Mouse (Mus musculus) midbrain, embryonic 14.5 days (tissue): ENCODE data around the gene Nckap5. TPM values are rescaled to one million over a fixed set of nuclear protein-coding genes. Genes with fewer than 3 reads are reported as not detected.

Source experiments
- ATAC-seq: fragments of 200-750 bp; cut with Nextera tagmentation; 2 replicates; pipeline ENCODE4 v1.8.0; 2017; ENCODE audit warnings: moderate number of reproducible peaks, moderate library complexity; ENCODE audit not compliant: low FRiP score, low TSS enrichment
- DNase-seq: peaks from one replicate; pipeline ENCODE4 v3.0.0-alpha.2; 2015
- H3K27ac ChIP-seq: fragments of 300-500 bp; sonication (generic); replicated peaks from 2 replicates; pipeline ENCODE4 v1.5.1; 2014; ENCODE audit warnings: mild to moderate bottlenecking, low read depth, low read length, moderate library complexity
- H3K27me3 ChIP-seq: fragments of 300-500 bp; sonication (generic); 2 replicates; pipeline ENCODE4 v1.6.1; 2014; ENCODE audit warnings: low read length, control low read depth, mixed read lengths; ENCODE audit not compliant: control insufficient read depth, insufficient read depth
- H3K36me3 ChIP-seq: fragments of 300-500 bp; sonication (generic); 2 replicates; pipeline ENCODE4 v1.6.1; 2014; ENCODE audit warnings: low read length, control low read depth; ENCODE audit not compliant: control insufficient read depth, insufficient read depth
- H3K4me1 ChIP-seq: fragments of 300-500 bp; sonication (generic); 2 replicates; pipeline ENCODE4 v1.6.1; 2014; ENCODE audit warnings: mild to moderate bottlenecking, antibody characterized with exemption, low read length, control low read depth; ENCODE audit not compliant: control insufficient read depth, insufficient read depth
- H3K4me2 ChIP-seq: fragments of 300-500 bp; sonication (generic); 2 replicates; pipeline ENCODE4 v1.6.1; 2014; ENCODE audit warnings: mild to moderate bottlenecking, low read length, moderate library complexity
- H3K4me3 ChIP-seq: fragments of 300-500 bp; sonication (generic); replicated peaks from 2 replicates; pipeline ENCODE4 v1.5.1; 2014; ENCODE audit warnings: low read depth, low read length
- H3K9ac ChIP-seq: fragments of 300-500 bp; sonication (generic); replicated peaks from 2 replicates; pipeline ENCODE4 v1.6.1; 2014; ENCODE audit warnings: mild to moderate bottlenecking, low read length, moderate library complexity
- H3K9me3 ChIP-seq: fragments of 300-500 bp; sonication (generic); 2 replicates; pipeline ENCODE4 v1.6.1; 2016; ENCODE audit warnings: low read length, control low read depth, mixed read lengths; ENCODE audit not compliant: control insufficient read depth
- WGBS: fragments of 180-500 bp; shearing (Covaris S2); extraction: QIAGEN DNeasy Blood & Tissue Kit; methylation state at CpG from one replicate; pipeline ENCODE4 v1.1.7; 2014; 5-methylcytosine and 5-hydroxymethylcytosine counted together
- polyA plus RNA-seq: library from polyadenylated mRNA; unstranded; fragments of >200 nt; fragmentation: Nextera tagmentation; extraction: Ambion mirVana; gene quantifications from 2 replicates; pipeline ENCODE4 v1.2.1, GENCODE M21; 2014

The Nckap5 gene
- polyA plus RNA-seq, 1 experiment from 2014 or later: 14.6 TPM

DNA sequence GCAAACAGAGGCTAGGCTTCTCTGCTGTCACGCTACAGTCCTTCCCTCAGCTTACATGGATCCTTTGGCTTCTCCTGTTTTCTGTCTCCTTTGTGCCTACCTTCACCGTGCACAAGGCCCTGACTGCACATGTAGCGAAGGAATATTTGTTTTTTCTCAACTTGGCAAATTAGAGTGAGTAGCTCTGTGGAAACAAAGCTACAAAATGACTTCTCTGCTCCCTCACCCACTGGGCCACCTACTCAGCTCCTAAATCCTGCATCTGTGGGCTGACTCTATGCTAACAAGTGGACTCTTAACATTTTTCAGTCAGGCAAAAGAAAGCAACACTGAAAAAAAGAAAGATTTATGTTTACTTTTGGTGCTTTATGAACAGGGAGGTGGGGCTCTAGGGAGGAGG is 856.0 kb downstream of the Nckap5 start:
- H3K9ac ChIP-seq: no peak overlapping the region
- no peaks in the 10 kb centered on the region for H3K36me3 ChIP-seq
- ATAC-seq (no peak), DNase-seq (no peak)
- WGBS: 92% methylated on average over 3 of the region's 3 CpGs
- H3K9me3 ChIP-seq: no peaks in the 10 kb centered on the region
- H3K4me1 ChIP-seq: peaks cover under 1% of the 10 kb centered on the region; the same call in 1 of the 2 replicates
- H3K4me3 ChIP-seq: no peak overlapping the region
- H3K27ac ChIP-seq: no peak overlapping the region
- H3K27me3 ChIP-seq: no peaks in the 10 kb centered on the region
- H3K4me2 ChIP-seq: no peak overlapping the region

DNA sequence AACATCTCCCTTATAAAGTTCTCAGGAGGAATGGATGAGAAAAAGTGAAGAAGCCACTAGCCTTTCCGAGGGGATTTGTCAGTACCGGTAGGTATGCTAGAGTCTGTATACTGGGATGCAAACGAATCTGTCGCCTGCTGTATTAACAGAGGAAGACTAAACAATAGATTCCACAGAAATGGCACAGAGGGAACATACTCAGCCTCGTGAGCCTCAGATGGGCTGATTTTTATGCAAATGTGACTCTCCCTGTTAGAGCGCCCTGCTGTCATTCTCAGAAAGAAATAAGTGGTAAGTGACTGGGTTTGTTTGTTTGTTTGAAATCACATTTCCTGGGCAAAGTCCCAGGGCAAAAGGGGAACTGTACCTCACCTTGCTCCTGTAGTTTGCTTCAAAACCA is 858.7 kb downstream of the Nckap5 start:
- H3K4me1 ChIP-seq: peaks cover 2% of the 10 kb centered on the region; the same call in 1 of the 2 replicates
- no peak overlapping the region for H3K27ac ChIP-seq
- H3K4me3 ChIP-seq: no peak overlapping the region
- H3K27me3 ChIP-seq: no peaks in the 10 kb centered on the region
- ATAC-seq (no peak), DNase-seq (peak; percentile 19)
- whole genome bisulfite sequencing: 16% methylated on average over 6 of the region's 6 CpGs
- no peak overlapping the region for H3K9ac ChIP-seq
- H3K9me3 ChIP-seq: no peaks in the 10 kb centered on the region
- no peak overlapping the region for H3K4me2 ChIP-seq
- no peaks in the 10 kb centered on the region for H3K36me3 ChIP-seq

DNA sequence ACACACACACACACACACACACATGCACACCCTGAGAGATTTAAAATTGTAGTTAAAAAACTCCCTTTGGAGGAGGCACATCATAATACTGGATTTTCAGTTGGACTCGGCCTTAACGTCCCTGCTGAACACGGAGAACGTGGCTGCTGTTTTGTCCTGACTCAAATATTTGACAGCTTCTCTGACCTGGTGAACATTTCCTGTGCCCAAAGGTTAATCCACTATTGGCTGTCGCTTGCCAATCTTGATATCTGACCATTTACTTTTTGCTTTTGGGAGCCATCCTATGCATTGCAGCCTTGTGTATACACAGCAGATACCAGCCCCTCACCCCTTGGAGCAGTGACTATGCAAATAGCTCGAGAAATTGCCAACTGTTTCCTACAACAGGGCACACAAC is 862.9 kb downstream of the Nckap5 start:
- no peak overlapping the region for H3K9ac ChIP-seq
- H3K27me3 ChIP-seq: no peaks in the 10 kb centered on the region
- H3K4me2 ChIP-seq: no peak overlapping the region
- no peak overlapping the region for H3K27ac ChIP-seq
- no peak overlapping the region for H3K4me3 ChIP-seq
- H3K36me3 ChIP-seq: no peaks in the 10 kb centered on the region
- DNase-seq: no peak
- H3K9me3 ChIP-seq: no peaks in the 10 kb centered on the region
- H3K4me1 ChIP-seq: peaks cover 2% of the 10 kb centered on the region; the same call in 1 of the 2 replicates
- ATAC-seq: no peak
- 79% methylated on average over 6 of the region's 6 CpGs for WGBS

DNA sequence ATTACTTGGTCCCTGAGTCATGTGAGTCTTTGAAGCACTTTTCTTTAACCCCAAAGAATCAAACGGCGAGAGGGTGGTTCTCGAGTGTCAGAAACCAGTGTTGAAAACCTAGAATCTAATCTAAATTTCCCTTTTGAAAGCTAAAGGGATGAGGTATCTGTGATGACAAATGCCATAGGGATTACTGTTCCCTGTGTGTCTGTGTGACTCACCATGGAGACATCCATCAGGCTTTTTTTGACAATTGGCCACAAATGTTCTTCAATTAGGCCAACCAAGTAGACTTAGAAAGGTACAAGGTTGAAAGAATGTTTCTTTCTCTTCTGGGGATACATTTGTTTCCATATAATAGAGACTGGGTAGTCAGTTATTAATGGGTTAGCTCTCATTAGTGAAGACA is 879.6 kb downstream of the Nckap5 start:
- H3K27me3 ChIP-seq: no peaks in the 10 kb centered on the region
- H3K9ac ChIP-seq: no peak overlapping the region
- no peak for ATAC-seq
- no peak overlapping the region for H3K27ac ChIP-seq
- H3K9me3 ChIP-seq: no peaks in the 10 kb centered on the region
- no peaks in the 10 kb centered on the region for H3K4me1 ChIP-seq
- H3K4me2 ChIP-seq: no peak overlapping the region
- no peak for DNase-seq
- no peaks in the 10 kb centered on the region for H3K36me3 ChIP-seq
- WGBS: 85% methylated on average over 3 of the region's 3 CpGs
- H3K4me3 ChIP-seq: no peak overlapping the region

DNA sequence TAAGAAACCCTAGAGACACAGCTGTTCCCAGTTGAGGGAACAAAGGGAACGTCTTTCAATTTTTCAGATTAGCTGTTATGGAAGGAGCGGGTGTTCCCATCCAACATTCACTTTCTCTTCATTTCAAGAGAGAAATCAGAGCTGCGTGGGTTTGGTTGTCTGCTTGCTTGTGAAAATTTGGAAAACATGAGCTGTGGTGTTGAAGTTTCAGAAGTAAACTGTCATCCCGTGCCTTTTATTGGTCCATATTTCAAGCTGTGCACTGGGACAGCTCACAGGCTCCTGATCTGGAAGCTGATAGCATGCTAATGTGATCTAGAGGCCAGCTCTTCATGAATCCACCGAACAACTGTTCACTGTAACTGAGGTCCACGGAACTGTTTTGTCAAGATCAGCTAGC is 881.5 kb downstream of the Nckap5 start:
- no peak overlapping the region for H3K9ac ChIP-seq
- 60% methylated on average over 6 of the region's 6 CpGs for WGBS
- H3K27ac ChIP-seq: no peak overlapping the region
- no peak for DNase-seq
- H3K27me3 ChIP-seq: no peaks in the 10 kb centered on the region
- H3K4me1 ChIP-seq: no peaks in the 10 kb centered on the region
- H3K36me3 ChIP-seq: no peaks in the 10 kb centered on the region
- H3K4me3 ChIP-seq: no peak overlapping the region
- H3K4me2 ChIP-seq: no peak overlapping the region
- ATAC-seq: no peak
- H3K9me3 ChIP-seq: no peaks in the 10 kb centered on the region

DNA sequence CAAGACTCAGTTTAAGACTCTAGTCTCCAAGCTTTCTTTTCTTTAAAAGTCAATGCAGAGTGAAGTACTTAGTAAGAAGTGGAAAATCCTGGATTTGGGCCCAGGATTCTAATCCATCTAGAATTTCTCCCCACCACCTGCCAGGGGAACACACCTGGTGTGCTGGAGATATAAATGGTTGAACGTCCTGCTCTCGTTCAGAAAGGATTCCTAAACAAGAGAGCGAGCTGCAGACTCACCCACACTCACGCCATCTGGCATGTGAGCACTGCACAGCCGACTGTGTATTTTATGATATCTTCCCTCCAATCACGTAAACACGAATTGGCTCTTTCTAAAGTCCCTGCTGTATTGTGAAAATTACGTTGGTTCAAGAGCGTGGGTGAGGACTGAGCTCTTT is 885.5 kb downstream of the Nckap5 start:
- H3K9ac ChIP-seq: no peak overlapping the region
- H3K4me1 ChIP-seq: no peaks in the 10 kb centered on the region
- H3K27ac ChIP-seq: no peak overlapping the region
- WGBS: 85% methylated on average over 9 of the region's 9 CpGs
- no peaks in the 10 kb centered on the region for H3K9me3 ChIP-seq
- H3K4me2 ChIP-seq: no peak overlapping the region
- no peaks in the 10 kb centered on the region for H3K27me3 ChIP-seq
- no peak overlapping the region for H3K4me3 ChIP-seq
- no peaks in the 10 kb centered on the region for H3K36me3 ChIP-seq
- DNase-seq (no peak), ATAC-seq (no peak)

DNA sequence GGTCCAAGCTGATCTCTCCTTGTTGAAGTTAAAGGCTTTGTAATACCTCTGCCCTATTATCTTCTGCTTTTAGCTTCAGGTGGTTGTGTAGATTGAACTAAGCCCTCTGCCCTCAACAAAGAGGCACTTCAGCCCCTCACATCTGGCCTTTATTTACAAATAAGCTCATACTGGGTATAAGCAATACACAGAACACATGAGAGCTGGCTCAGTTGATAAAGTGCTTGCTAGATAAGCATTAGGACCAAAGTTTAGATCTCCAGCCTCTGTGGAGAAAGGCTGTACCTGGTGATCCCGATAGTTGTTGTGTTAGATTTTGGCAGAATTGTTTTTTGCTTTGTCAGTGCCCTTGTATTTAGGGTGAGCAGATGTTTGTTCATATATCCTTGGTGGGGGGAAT is 887.3 kb downstream of the Nckap5 start:
- DNase-seq: no peak
- Histone ChIP-seq H3K36me3 (no peaks in the 10 kb centered on the region), H3K9ac (no peak overlapping the region), H3K4me3 (no peak overlapping the region), H3K27ac (no peak overlapping the region), H3K9me3 (no peaks in the 10 kb centered on the region), H3K27me3 (no peaks in the 10 kb centered on the region), H3K4me2 (no peak overlapping the region), H3K4me1 (no peaks in the 10 kb centered on the region; the same call in 1 of the 2 replicates)
- WGBS: 93% methylated on average over 1 of the region's 1 CpGs
- no peak for ATAC-seq

DNA sequence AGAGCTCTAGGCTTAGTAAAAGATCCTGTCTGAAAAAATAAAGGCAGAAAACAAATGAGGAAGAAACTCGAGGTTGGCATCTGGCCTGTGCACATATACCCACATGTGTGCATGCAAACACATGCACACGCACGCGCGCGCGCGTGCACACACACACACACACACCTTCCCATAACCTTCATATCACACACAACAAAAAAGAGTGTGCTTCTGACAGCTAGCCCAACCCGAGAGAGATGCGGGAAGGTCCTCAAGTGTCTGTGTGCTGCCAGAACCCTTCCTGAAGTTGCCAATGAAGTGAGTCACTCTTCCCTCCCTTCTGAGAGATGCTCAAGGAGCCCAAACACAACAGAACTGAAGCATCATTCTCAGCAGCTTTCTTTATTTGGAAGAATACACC is 905.1 kb downstream of the Nckap5 start:
- ATAC-seq: no peak

DNA sequence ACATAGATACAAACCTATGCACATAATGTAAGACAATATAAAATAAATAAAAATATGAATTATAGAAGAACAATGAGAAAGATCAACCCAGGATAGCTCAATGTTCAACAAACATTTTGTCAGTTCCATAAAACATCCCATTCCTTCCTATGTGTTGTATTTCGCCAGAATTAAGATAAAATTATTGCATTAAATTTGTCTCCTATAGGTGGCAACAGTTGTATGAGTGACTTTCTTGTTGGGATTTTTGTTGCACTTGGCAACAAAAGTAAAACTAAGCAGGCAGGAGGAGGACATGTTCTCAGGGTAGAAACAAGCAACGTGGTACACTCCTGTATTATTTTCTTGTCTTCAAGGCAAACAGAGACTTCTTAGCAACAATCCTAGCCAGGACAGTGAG is 907.5 kb downstream of the Nckap5 start:
- no peaks in the 10 kb centered on the region for H3K4me1 ChIP-seq
- peaks cover 9% of the 10 kb centered on the region; the same call in 1 of the 2 replicates for H3K9me3 ChIP-seq
- H3K36me3 ChIP-seq: no peaks in the 10 kb centered on the region
- H3K4me2 ChIP-seq: no peak overlapping the region
- DNase-seq (peak; percentile 26), ATAC-seq (no peak)
- no peak overlapping the region for H3K27ac ChIP-seq
- H3K9ac ChIP-seq: no peak overlapping the region
- no peaks in the 10 kb centered on the region for H3K27me3 ChIP-seq
- WGBS: 81% methylated on average over 2 of the region's 2 CpGs
- H3K4me3 ChIP-seq: no peak overlapping the region

More for the DNA sequence above, 905.1 kb downstream of the Nckap5 start:
- H3K27me3 ChIP-seq: no peaks in the 10 kb centered on the region
- H3K27ac ChIP-seq: no peak overlapping the region
- no peaks in the 10 kb centered on the region for H3K36me3 ChIP-seq
- no peaks in the 10 kb centered on the region for H3K4me1 ChIP-seq
- H3K9me3 ChIP-seq: peaks cover 2% of the 10 kb centered on the region; the same call in 1 of the 2 replicates
- no peak overlapping the region for H3K4me3 ChIP-seq
- WGBS: 95% methylated on average over 10 of the region's 10 CpGs
- DNase-seq: no peak
- no peak overlapping the region for H3K9ac ChIP-seq
- no peak overlapping the region for H3K4me2 ChIP-seq
